Mouse (Mus musculus) left cerebral cortex, postnatal 10 days (tissue): ENCODE data around the gene Sfxn5. TPM values are rescaled to one million over a fixed set of nuclear protein-coding genes. Genes with fewer than 3 reads are reported as not detected.

Experiments used
- DNase-seq, 2 experiments: peaks; one replicate each; pipeline ENCODE4 v3.0.0; 2021 to 2022; ENCODE audit warnings: low spot score in 2 of 2, mixed read lengths in 1 of 2; ENCODE audit errors: extremely low spot score in 1 of 2
- intact Hi-C: fragments of 180-260 bp; cut with DNase I; formaldehyde crosslinking; loops from one replicate; pipeline ENCODE4 v1.15.1; 2025
- total RNA-seq, 2 experiments: library from RNA; stranded (reverse); gene quantifications; 2 replicates each; pipeline ENCODE4 v1.2.3; 2021

Gene Sfxn5
- total RNA-seq = 100 to 1,000 TPM; 136 to 141 TPM

DNA sequence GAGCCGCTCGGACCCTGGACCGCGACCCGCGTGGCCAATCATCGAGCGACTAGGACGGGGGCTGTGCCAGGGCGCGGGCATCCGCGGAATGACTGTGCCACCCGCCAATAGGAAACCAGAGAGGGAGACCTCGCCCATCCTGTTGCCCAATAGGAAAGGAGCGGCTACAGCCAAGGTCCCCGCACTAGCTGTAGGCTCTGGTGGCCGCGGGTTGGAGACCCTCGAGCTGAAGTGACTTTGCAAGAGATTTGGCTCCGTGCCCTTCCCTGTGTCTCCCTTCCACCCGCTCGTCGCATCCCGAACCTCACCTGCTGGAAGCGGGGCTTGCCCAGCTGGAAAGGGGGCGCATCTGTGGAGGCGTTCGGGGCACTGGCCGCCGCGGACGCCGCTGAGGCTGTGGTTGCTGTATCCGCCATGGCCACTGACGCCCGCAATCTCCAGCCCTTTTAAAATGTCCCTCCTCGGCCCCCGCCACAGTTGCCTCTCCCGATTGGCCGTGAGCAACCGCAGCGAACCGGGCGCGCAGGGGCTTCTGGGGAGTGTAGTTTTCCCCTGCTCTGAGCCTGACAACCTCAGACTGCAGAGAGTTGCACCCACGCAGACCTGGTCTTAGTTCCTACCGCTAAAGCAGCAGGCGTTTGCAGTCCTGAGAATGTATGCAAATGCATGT is at the start of gene Sfxn5:
Gene Sfxn5, minus strand, starts transcription at position 423 of the 670 bp plus-strand sequence.
- intact Hi-C loops = loop anchor here (5.0 kb wide), 1 partner anchor 36 kb away; no protein-coding TSS in a partner anchor
- peak; percentile 96 to 98 for DNase-seq

DNA sequence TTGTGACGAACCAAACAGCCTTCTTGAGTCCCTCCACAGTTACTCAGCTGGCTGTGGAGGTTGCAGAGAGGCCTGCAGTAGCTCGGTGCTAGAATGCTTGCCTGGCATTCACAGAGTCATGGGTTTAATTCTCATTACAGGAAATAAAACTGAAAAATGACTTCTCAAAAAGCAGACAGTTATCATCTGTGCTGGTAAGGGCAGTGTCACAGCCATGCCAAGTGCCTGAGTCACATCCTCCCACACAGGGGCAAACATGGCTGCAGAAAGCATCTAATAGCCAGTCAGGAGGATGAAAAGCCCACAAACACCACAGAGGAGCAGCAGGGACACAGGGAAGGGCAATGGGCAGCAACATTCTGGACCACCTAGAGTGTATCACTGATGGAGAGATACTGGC is 49.6 kb upstream of the Sfxn5 start:
- intact Hi-C loops = no loop called here
- DNase-seq = no peak

DNA sequence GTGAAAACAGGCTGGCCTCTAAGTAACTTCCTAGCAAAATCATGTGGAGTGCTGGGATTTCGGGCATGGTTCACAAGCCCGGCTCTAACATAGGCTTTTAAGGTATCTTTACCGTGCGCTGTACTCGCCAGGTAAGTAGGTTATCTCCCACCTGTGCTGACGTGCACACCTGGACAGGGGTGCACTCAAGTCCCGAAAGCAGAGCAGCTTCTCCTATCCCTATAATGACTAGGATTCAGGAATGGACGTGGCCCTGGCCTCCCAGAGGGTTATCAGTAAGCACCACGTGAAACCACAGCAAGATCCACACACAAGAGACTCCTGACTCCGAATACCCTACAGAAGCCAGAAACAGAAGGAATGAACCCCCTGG is 48.4 kb upstream of the Sfxn5 start:
- intact Hi-C loops = no loop called here
- no peak for DNase-seq

DNA sequence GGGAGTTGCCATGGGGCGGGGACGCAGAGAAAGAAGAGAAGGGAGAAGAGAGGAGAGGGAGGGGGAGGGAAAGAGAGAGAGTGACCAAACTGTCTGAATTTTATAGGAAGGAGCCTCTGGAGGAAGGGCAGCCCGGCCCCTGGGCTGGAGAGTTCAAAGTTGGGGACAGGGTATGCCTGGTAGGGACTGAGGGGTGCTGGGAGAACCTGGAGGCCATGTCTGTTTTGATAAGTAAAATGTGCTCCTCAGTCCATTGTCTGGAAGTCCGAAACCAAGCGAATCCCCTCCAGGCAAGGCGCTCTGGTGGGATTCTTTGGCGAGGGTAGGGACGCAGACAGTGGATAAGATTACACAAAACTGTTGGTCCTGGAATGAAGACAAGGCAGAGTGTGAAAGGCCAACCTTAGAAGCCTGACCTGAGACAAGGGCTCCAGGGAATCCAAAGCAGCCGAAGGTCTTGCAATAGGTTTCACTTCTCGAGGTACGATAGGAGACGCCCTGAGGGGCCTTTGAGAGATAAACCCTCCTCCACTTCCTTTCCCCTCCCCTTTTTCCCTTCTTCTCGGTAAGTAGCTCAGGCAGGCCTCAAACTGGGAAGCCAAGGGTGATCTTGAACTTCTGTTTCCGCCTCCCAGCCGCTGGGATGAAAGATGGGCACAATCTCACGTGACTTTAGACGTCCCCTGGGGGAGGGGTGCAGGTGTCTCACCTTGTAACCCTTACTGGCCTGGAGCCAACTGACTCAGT is 47.9 kb upstream of the Sfxn5 start:
- intact Hi-C loops = no loop called here
- peak in 1 of 2 experiments; percentile 49 for DNase-seq

DNA sequence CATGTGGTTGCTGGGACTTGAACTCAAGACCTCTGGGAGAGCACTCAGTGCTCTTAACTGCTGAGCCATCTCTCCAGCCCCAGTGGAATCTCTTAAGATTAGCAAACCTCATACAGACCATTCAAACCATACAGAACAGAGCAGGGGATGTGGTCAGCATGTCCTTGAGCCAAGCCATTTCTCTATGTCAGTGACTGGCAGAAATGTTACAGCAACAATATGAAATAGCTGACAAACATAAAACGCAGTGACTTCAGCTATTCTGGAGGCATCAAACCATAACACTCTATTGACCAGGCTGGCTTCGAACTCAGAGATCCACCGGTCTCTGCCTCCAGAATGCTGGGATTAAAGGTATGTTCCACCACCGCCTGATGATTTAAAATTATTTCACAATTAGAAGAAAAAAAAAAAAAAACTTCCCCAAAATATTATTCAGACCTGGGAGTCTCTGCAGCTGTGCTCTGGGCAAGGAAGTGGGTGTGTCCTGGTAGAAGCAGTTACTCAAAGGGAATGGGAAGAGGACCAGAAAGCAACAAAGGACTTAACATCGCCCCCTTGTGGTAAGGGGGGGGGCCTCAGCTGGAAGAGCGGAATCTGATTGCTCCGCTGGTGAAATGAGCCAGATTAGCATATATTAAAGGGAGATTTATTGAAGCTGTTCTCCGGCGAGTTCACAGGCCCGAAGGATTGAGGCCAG is 47.1 kb upstream of the Sfxn5 start:
- intact Hi-C loops = no loop called here
- DNase-seq = peak; percentile 58 to 84

DNA sequence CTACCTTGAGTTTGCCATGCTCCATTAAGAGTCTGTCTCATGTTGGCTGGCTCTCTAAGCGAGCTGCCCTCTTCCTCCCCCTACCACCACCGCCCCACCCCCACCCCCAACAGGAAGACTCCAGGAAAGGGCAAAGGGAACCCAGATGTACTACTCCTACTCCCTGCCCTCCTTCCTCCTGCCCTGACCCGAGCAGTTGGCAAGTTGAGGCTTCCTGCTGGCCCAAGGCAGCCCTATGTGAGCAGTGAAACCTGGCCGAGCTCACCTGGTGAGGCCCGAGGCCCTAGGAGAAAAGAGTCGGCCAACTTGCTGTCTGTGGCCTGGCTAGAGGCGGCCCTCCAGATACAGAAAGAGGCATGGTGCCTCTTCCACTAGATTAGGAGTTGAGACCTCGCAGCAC is 45.4 kb upstream of the Sfxn5 start:
- intact Hi-C loops = no loop called here
- DNase-seq = no peak

DNA sequence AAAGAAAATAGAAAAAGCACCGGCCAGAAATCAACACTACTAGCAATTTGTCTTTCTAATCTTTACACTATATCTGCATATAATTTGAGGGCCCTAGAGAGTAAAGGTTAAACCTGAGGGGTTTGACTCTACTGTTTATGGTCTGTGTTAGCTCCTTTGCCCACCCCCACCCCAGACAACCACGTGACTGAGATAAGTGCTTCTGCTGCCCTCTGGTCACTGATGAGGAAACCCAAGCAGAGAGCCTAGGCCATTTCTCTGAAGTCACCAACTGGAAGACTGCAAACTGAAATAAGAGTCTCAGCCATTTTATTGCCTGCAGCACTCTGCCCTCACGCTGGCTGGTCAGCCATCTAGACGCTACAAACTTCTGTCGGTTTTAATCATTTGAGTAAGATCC is 44.7 kb upstream of the Sfxn5 start:
- intact Hi-C loops = no loop called here
- no peak for DNase-seq

DNA sequence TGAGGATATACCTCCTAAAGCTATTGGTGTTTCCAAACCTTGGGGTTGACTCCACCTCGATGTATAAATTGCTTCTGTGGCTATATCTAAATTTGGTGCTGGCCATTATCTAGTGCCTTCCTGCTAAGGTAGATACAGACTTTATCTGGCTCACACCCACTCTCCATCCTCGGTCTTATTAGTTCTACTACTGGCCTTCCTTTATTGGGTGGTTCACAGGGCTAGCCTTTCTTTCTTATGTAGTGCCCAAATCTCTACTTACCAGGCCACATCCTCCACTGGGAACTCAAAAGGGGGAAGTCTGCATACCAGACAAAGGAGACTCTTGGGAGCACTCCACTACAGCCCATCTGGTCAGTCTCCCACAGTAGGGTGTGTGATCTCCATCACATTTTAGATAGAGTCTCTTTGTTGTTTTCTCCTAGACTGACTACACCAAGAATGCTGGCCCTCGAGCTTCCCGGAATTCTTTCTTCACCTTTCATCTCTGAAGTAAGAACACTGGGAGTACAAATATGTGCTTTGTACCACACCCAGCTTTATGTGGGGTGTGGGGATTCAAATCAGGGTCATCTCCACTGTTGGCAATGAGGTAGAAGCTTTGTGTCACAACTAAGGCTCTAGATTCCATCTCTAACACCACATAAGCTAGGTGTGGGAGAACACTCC is 44.0 kb upstream of the Sfxn5 start:
- intact Hi-C loops = no loop called here
- no peak for DNase-seq

DNA sequence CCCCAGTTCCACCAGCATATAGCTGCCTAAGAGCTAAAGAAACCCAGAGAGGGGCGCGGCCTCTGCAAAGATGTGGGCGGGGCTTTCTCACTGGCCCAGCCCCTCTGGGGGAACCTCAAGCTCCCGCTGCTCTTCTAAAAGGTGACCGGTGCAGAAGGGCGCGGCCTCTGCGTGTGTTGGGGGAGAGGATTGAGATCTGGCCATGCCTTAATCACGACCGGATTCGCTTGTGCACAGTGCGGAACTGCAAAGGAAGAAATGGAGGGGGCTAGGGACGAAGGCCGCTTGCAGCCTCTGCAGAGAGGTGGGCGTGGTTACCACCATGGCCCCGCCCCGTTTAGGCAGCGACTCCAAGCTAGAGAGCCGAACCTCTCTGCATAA is 41.5 kb upstream of the Sfxn5 start:
- intact Hi-C loops = no loop called here
- DNase-seq = peak; percentile 92 to 98

DNA sequence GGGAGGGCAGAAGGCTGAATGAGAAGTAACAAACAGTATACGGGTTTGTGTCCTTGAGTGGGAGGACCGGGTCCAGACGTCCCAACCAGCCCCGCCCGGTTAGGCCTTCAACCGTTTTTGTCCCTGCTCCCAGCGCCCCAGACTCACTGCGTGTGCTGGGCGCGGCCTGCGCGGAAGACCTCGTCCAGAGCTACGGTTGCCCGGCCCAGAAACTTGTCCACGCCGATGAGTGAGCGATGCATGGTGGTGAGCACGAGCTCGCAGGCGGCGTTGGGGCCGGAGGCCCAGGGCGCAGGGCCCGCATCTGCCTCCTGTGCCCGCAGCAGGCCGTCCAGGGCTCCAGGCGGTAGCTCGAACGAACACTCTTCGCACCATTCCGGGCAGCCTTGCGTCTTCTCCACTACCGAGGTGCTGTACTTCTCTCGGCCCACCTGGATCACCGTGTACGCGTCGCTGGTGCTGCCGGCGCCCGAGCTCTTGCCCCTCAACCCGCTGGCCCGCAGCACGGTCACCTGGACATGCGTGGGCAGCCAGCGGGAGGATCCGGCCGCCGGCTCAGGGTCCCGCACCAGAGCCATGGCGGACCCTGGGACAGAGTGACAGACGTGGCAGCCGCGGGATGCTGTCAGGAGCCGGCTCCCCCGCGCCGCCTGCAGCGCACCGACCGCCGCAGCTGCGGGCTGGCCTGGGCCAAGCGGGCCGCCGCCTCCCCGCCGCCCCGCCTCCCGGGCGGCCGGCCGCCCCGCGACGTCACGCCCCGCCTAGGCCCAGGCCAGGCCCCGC is 40.9 kb upstream of the Sfxn5 start, which contains the start of gene Rab11fip5:
Gene Rab11fip5, minus strand, starts transcription at position 684 of the 783 bp plus-strand sequence.
- intact Hi-C loops = no loop called here
- DNase-seq = peak in 1 of 2 experiments; percentile 64

DNA sequence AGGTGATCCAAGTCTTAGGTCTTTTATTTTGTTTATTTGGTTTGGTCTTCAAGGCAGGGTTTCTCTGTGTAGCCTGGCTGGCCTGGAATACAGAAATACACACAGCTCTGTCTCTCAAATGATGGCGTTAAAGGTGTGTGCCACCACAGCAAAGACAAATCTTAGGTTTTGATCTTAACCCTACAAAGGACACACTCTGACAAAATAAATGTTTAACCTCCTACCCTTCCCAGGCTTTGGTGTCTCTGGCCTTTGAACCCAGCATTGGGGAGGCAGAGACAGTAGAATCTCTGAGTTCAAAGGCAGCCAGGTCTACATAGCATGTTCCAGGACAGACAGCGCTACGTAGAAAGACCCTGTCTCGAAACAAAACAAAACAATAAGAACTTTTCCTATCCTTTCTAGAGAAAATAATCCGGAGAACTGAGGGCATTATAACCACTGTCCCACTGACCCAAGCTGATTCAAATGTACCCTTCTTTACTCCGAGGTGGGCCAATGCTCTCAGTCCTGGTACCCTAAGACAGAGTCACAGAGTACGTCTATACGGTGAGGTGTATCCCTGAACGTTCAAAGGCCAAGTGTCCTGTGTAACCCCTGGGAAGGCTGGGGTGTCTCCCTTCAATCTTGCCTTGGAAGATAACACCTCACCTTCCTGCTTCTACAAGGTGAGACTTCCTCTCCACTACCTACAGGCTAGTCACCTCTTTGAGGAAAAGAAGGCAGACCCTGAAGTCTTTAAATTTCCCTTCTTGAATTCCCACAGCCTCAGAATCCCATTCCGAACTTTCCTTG is 40.0 kb upstream of the Sfxn5 start:
- intact Hi-C loops = no loop called here
- DNase-seq = no peak

DNA sequence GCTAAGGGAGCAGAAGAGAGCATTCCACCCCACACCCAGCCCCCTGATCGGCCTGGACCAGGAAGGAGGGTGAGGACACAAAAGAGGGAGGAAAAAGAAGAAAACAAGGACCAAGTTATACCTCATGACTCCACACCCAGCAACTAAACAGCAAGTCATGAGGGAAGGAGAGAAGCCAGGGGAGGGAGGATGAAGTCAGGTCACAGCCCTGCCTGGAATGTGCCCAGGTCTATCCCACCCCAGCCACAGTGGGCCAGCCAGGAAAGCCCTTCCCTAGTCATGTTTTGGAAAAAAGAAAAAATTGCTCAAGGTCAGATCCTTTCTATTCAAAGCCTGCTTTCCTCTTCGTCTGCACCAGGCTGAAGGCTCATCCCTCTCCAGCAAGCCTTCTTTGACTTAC is 39.3 kb upstream of the Sfxn5 start:
- no peak for DNase-seq
- intact Hi-C loops = no loop called here

DNA sequence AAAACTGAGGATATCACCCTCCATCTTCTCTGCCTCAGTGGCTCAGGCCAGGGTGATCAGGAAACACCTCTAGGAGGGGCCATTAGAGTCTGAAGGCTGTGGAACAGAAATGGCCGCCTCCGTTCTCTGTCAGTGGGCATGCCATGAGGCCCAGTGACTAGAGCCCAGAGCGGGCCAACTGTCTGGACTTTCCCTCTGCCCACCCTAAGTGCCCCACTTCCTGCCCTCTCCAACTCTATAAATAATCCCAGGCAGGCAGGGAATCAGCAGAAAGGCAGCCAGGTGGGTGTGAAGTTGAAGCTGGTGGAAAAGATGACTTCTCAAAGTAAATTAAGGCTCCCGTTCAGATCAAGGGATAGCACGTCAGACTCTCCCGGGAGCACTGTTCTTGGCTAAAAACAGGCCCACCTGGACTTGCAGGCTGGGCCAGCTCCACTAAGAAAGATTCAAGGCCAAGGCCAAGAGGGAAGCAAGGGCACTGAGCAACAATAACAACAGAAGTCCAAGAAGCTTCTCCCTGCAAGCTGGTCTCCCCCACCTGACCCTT is 38.7 kb upstream of the Sfxn5 start:
- intact Hi-C loops = no loop called here
- no peak for DNase-seq

DNA sequence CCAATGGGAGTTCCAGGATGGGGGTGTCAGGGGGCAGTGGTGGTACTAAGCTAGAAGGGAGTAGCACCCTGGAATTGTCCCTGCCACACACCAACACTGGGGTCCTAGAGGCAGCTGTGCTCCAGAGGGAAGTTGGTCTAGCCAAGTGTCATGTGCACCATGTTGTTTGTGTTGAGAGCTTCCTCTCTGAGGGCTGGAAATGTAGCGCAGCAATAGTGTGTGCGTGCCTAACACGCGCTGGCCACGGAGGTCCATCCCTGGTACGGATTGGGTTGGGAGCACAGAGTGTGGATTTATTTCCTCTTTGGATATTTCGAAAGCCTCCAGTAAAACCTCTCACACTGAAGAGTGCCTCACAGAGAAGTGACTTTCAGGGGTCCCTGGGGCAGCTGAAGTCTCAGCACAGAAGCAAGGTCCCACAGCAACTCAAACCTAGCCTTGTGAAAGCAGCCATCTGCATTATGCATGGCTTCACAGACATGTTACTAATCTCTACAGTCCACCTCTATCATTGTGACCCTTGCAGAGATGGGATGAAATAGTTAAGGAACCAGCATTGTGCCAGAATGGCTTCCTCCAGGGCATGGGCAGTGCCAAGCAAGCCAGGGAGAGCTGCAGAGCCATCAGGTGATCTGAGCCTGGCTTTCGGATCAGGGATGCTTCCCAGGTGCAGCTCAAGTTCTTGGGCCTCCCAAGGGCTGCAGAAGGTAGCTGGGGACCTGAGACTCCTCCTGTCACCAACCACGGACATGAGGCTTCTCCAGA is 37.6 kb upstream of the Sfxn5 start:
- peak in 1 of 2 experiments; percentile 30 for DNase-seq
- intact Hi-C loops = no loop called here

DNA sequence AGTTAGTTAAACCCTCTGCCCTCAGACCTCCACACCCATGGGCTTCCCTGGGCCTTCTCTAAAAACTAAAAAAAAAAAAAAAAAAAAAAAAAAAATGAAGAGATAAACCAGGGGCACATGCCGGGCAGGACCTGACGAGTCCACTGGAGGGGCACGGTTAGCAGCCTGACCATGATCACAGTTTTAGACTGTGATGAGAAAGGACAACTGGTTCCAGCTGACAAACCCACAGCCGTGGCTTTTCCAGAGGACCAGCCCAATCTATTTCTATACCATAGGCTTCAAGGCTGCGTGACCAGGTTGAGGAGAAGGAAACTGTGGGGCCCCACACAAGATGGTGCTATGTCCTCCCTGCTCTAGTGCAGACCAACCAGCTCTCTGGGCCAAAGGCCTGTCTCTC is 36.8 kb upstream of the Sfxn5 start:
- intact Hi-C loops = no loop called here
- no peak for DNase-seq

DNA sequence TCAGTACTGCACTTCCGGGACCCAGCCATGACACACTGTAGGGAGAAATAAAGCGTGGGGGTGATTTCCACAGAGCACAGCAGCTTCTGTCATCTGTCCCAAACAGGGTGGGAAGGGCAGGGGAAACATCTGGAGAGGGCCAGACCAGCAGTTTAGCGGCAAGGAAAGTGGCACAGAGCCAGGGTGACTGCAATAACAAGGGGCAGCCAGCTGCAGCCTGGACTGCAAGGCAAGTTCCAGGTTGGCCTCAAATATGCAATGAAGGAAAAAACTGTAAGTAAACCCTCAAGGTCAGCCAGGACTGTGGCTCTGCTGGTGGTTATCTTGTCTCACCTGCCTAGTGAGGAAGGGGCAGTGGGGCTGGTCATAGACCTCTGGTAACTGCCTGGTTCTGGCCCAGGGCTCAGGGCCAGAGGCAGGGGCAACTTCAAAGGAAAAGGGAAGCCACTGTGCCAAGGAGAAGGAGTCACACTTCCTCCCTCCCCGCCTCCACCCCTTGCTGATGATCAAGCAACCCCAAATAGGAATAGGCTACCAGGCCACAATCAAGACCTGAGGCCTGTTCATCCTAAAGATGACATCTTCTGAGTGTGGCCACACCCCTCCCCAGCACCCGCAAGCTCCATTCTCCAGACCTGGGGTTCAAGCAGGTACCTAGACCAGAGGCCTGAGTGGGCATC is 36.1 kb upstream of the Sfxn5 start:
- intact Hi-C loops = no loop called here
- DNase-seq = peak in 1 of 2 experiments; percentile 85
